Mouse (Mus musculus): ENCODE data around the gene Spi1. TPM values are rescaled to one million over a fixed set of nuclear protein-coding genes. Genes with fewer than 3 reads are reported as not detected.

Spi1 gene
- total and polyA plus RNA-seq, 2 experiments, result 3.7 to 16.5 TPM

DNA sequence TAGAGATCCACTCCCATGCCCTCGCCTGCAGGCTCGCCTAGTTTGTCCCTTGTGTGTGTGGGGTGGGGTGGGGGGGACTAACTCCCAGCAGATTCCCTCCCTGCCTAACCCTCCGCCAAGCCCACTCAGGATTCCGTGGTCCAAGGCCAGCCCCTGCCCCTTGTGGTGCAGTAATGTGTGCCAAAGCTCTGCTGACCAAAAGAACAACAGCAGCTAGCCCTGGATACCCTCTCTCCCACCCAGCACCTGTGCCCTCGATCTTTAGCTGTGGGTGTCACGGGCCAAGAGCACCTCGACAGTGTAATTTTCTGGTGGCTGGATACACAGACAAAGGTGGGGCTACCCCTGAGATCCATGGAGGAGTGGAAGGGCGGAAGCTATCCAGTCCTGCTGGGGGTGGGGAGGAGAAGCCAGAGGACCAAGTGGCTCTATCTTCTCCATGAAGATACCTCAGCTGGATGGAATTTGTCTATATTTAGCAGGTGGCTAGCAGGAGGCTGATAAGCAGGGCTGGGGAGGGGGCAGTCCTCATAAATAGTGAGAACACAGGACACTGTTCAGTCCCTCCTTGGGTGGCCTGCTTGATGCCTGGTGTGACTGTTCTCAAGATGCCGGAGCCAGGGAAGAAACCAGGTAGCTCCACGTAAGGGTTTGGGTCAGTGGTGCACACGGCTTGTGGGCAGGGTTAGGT is 35.5 kb downstream of the Spi1 start, which contains the start of gene Mybpc3:
Gene Mybpc3, plus strand, starts transcription at position 560 of the 691 bp plus-strand sequence.
- TF ChIP-seq CTCF (IDR thresholded peaks at IDR 0.05; ENCODE audit: low read depth, low read length), result no peak
- TF ChIP-seq POLR2A (IDR thresholded peaks at IDR 0.05; ENCODE audit: extremely low read depth, insufficient read depth, low read length), result no peak
- Histone ChIP-seq H3K27me3 (ENCODE audit: control insufficient read depth, insufficient read depth, low read length) (no peaks in the 10 kb centered on the region), H3K36me3 (ENCODE audit: control insufficient read depth, insufficient read depth, low read length) (no peaks in the 10 kb centered on the region), H3K4me3 (ENCODE audit: insufficient read depth, low read depth, low read length) (no peak within 1 kb of the TSS), H3K79me2 (ENCODE audit: control insufficient read depth, insufficient read depth, low read length) (no peaks in the 10 kb centered on the region), H3K27ac (replicated peaks; ENCODE audit: insufficient read depth, low read depth, low read length) (no peak within 1 kb of the TSS), H3K9ac (ENCODE audit: low read depth, low read length) (no peak within 1 kb of the TSS), H3K4me1 (ENCODE audit: control insufficient read depth, insufficient read depth, low read length) (no peaks in the 10 kb centered on the region; the same call in 1 of the 2 replicates)
- no peak for DNase-seq (ENCODE audit: extremely low read depth, low read depth, low spot score)
- 90% methylated on average over 11 of the region's 11 CpGs for WGBS

GRCm38 (mm10) chr2:91118647-91119046 is 36.5 kb downstream of the Spi1 start:
- DNase-seq (ENCODE audit: extremely low read depth, low read depth, low spot score), result no peak
- H3K36me3 ChIP-seq (ENCODE audit: control insufficient read depth, insufficient read depth, low read length), result no peaks in the 10 kb centered on the region
- WGBS, result 91% methylated on average over 1 of the region's 1 CpGs
- no peak for TF ChIP-seq CTCF (IDR thresholded peaks at IDR 0.05; ENCODE audit: low read depth, low read length)
- TF ChIP-seq POLR2A (IDR thresholded peaks at IDR 0.05; ENCODE audit: extremely low read depth, insufficient read depth, low read length), result no peak
- H3K27me3 ChIP-seq (ENCODE audit: control insufficient read depth, insufficient read depth, low read length), result no peaks in the 10 kb centered on the region
- H3K27ac ChIP-seq (replicated peaks; ENCODE audit: insufficient read depth, low read depth, low read length), result no peak overlapping the region
- no peak overlapping the region for H3K9ac ChIP-seq (ENCODE audit: low read depth, low read length)
- H3K4me1 ChIP-seq (ENCODE audit: control insufficient read depth, insufficient read depth, low read length), result no peaks in the 10 kb centered on the region; the same call in 1 of the 2 replicates
- H3K4me3 ChIP-seq (ENCODE audit: insufficient read depth, low read depth, low read length), result no peak overlapping the region
- H3K79me2 ChIP-seq (ENCODE audit: control insufficient read depth, insufficient read depth, low read length), result no peaks in the 10 kb centered on the region

- 84% methylated on average over 19 of the region's 19 CpGs for WGBS
These were observed 36.9 kb downstream of the Spi1 start for GRCm38 (mm10) chr2:91119061-91119460.

DNA sequence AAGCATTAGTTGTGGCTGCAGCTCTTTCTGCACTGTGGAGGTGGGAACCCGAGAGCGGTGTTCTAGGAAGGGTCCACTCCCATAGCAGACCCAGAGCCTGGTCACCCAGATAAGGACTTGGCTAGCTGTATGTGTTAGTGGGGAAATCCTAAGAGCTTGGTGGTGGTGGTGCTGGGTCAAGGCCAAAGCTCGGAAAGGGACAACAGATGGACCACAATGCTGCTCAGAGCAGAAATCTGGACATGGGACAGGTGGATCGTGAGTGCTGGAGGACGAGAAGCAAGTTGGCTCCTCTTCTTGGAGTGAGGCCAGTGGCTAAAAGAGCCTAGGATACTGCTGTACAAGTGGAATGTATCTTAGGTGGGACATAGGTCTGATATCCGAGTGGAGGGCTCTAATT is 37.4 kb downstream of the Spi1 start:
- Histone ChIP-seq H3K27ac (replicated peaks; ENCODE audit: insufficient read depth, low read depth, low read length) (no peak overlapping the region), H3K4me3 (ENCODE audit: insufficient read depth, low read depth, low read length) (no peak overlapping the region), H3K27me3 (ENCODE audit: control insufficient read depth, insufficient read depth, low read length) (no peaks in the 10 kb centered on the region), H3K9ac (ENCODE audit: low read depth, low read length) (no peak overlapping the region), H3K36me3 (ENCODE audit: control insufficient read depth, insufficient read depth, low read length) (no peaks in the 10 kb centered on the region), H3K4me1 (ENCODE audit: control insufficient read depth, insufficient read depth, low read length) (no peaks in the 10 kb centered on the region; the same call in 1 of the 2 replicates), H3K79me2 (ENCODE audit: control insufficient read depth, insufficient read depth, low read length) (no peaks in the 10 kb centered on the region)
- peak; percentile 22 for DNase-seq (ENCODE audit: extremely low read depth, low read depth, low spot score)
- TF ChIP-seq CTCF (IDR thresholded peaks at IDR 0.05; ENCODE audit: low read depth, low read length) (no peak), POLR2A (IDR thresholded peaks at IDR 0.05; ENCODE audit: extremely low read depth, insufficient read depth, low read length) (no peak)
- 55% methylated on average over 6 of the region's 6 CpGs for WGBS

More at GRCm38 (mm10) chr2:91119061-91119460, 36.9 kb downstream of the Spi1 start:
- no peak for DNase-seq (ENCODE audit: extremely low read depth, low read depth, low spot score)
- Histone ChIP-seq H3K27ac (replicated peaks; ENCODE audit: insufficient read depth, low read depth, low read length) (no peak overlapping the region), H3K36me3 (ENCODE audit: control insufficient read depth, insufficient read depth, low read length) (no peaks in the 10 kb centered on the region), H3K9ac (ENCODE audit: low read depth, low read length) (no peak overlapping the region), H3K79me2 (ENCODE audit: control insufficient read depth, insufficient read depth, low read length) (no peaks in the 10 kb centered on the region), H3K4me3 (ENCODE audit: insufficient read depth, low read depth, low read length) (no peak overlapping the region), H3K27me3 (ENCODE audit: control insufficient read depth, insufficient read depth, low read length) (no peaks in the 10 kb centered on the region), H3K4me1 (ENCODE audit: control insufficient read depth, insufficient read depth, low read length) (no peaks in the 10 kb centered on the region; the same call in 1 of the 2 replicates)
- TF ChIP-seq POLR2A (IDR thresholded peaks at IDR 0.05; ENCODE audit: extremely low read depth, insufficient read depth, low read length), result no peak
- TF ChIP-seq CTCF (IDR thresholded peaks at IDR 0.05; ENCODE audit: low read depth, low read length), result no peak

GRCm38 (mm10) chr2:91120261-91120671 is 38.1 kb downstream of the Spi1 start:
- H3K4me1 ChIP-seq (ENCODE audit: control insufficient read depth, insufficient read depth, low read length), result no peaks in the 10 kb centered on the region; the same call in 1 of the 2 replicates
- no peak overlapping the region for H3K4me3 ChIP-seq (ENCODE audit: insufficient read depth, low read depth, low read length)
- H3K27me3 ChIP-seq (ENCODE audit: control insufficient read depth, insufficient read depth, low read length), result no peaks in the 10 kb centered on the region
- no peak for DNase-seq (ENCODE audit: extremely low read depth, low read depth, low spot score)
- H3K9ac ChIP-seq (ENCODE audit: low read depth, low read length), result no peak overlapping the region
- no peaks in the 10 kb centered on the region for H3K36me3 ChIP-seq (ENCODE audit: control insufficient read depth, insufficient read depth, low read length)
- H3K79me2 ChIP-seq (ENCODE audit: control insufficient read depth, insufficient read depth, low read length), result no peaks in the 10 kb centered on the region
- TF ChIP-seq POLR2A (IDR thresholded peaks at IDR 0.05; ENCODE audit: extremely low read depth, insufficient read depth, low read length) (no peak), CTCF (IDR thresholded peaks at IDR 0.05; ENCODE audit: low read depth, low read length) (no peak)
- WGBS, result 65% methylated on average over 6 of the region's 6 CpGs
- H3K27ac ChIP-seq (replicated peaks; ENCODE audit: insufficient read depth, low read depth, low read length), result no peak overlapping the region

- no peak for TF ChIP-seq CTCF (IDR thresholded peaks at IDR 0.05; ENCODE audit: low read depth, low read length)
- TF ChIP-seq POLR2A (IDR thresholded peaks at IDR 0.05; ENCODE audit: extremely low read depth, insufficient read depth, low read length), result no peak
- no peak overlapping the region for H3K27ac ChIP-seq (replicated peaks; ENCODE audit: insufficient read depth, low read depth, low read length)
- no peak overlapping the region for H3K4me3 ChIP-seq (ENCODE audit: insufficient read depth, low read depth, low read length)
- 81% methylated on average over 6 of the region's 6 CpGs for WGBS
- no peaks in the 10 kb centered on the region; the same call in 1 of the 2 replicates for H3K4me1 ChIP-seq (ENCODE audit: control insufficient read depth, insufficient read depth, low read length)
- no peaks in the 10 kb centered on the region for H3K36me3 ChIP-seq (ENCODE audit: control insufficient read depth, insufficient read depth, low read length)
- DNase-seq (ENCODE audit: extremely low read depth, low read depth, low spot score), result no peak
- H3K27me3 ChIP-seq (ENCODE audit: control insufficient read depth, insufficient read depth, low read length), result no peaks in the 10 kb centered on the region
- no peaks in the 10 kb centered on the region for H3K79me2 ChIP-seq (ENCODE audit: control insufficient read depth, insufficient read depth, low read length)
- H3K9ac ChIP-seq (ENCODE audit: low read depth, low read length), result no peak overlapping the region
These were observed 38.8 kb downstream of the Spi1 start for GRCm38 (mm10) chr2:91121011-91121410.

Measured in liver, adult 2 months (tissue).